Mouse (Mus musculus) thymus, postnatal 25 days (tissue): ENCODE results near the gene Ube4b.

ENCODE experiments used
- DNase-seq: peaks from one replicate; pipeline ENCODE4 v3.0.0; 2022

The Ube4b gene

DNA sequence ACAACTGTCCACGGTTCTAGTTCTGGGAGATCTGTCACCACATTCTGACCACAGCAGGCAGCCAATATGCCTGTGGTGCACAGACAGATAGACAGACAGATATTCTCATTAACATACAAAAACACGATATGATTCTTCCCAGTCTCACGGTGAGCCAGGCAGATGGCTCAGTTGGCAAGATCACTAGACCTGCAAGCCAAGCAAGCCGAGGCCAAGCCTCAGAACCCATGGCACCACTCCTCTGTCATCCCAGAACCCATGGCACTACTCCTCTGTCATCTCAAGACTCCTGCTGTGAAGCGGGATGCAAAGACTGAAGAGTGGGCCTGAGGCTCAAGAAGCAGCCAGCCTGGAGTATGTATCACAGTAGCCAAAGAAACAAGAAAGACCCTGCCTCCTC, 3.0 kb upstream of the Ube4b start:
- DNase-seq, result no peak

DNA sequence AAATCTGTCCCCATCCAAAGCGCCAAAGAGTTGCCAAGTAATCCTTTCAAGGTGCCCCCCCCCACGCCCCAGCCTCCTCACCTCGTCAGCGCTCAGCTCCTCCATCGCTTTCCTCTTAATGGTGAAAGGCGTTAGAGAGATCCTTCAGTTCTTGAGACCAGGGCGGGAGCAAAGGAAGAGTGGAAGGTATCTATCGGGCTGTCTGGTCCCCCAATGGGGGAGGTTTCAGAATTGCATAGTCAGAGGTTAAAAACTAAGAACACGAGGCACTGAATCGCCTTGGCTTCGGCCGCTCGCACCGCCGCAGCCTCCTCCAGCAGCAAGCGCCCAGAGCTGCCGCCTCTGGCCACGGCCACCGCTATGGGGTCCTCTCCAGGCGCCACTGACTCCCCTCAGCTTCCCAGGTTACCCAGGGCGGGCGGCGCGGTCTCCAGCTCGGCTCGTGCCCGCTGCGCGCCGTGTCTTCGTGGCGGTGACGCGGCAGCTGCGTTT, 702 bp downstream of the Ube4b start:
- DNase-seq, result no peak

DNA sequence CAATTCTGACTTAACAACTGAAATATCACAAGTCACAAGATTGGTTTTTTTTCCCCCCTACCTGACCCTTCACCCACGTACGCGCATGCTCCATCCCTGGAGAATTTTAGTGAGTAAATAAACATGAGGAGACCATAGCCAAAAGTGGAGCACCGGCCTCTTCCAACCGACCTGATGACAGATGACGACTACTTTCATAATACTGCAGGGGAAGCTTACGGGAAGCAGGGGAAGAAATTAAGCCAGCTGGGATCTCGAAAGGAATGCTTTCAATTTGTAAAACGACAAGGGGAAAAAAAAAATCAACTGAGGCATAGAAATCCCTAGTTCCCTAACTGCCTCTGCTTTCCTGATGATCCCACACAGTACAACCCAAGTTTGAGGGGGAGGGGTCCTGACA, 1.8 kb downstream of the Ube4b start:
- DNase-seq, result no peak

DNA sequence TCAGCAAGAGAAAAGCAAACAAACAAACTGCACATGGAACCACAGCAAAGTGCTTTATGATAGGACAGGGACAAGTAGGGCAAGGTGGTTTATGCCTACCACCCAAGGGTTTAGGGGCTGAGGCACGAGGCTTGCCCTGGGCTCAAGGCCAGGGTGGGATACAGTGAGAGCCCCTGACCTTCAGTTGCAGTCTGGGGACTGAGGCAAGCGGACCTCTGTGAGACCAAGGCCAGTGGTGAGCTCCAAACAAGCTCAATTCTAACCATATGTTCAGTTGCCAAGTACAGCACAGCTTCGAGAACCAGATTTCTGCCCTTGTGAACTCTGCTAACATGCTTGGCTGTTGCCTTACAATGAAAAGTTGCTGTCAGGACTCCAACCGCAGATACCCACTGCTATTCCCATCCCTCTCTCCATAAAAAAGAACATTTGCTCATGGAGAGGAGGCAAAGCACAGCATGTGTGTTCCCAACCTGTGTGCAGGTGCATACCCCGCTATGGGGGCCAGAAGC, 8.6 kb downstream of the Ube4b start:
- DNase-seq, result no peak

DNA sequence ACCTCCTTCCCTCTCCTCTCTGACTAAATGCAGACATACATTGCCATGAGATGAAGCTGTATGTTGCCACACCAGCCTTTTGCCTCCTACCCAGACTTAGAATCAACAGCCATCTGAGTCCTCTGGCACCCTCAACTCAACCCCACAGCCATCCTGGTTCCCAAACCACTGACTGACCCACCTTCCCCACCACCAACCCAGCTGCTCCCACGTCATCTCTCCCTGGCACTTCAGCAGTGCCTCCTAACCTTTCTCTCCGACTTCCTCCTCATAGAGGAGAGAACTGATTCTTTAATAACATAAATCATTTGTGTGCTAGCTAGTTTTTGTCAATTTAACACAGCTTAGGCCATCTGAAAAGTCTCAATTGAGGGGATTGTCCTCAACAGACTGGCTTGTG, 9.6 kb downstream of the Ube4b start:
- no peak for DNase-seq

DNA sequence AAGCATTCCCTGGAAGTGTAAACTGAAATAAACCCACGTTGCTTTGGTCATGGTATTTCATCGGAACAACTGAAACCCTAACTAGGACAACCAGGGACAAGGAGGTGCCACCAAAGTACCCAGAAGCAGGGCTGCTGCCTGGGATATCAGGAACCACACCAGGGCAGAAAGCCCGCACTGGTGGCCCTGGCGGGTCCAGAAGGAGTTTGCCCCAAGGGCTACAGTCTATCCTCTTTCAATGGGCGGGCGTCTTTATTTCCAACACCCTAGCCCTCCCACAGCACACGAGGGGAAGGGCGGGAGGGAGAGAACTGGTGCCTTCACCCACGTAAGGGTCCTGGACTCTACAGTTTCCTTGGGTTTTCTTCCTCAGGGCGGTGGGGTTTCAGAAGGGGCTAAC, 10.1 kb downstream of the Ube4b start:
- no peak for DNase-seq

DNA sequence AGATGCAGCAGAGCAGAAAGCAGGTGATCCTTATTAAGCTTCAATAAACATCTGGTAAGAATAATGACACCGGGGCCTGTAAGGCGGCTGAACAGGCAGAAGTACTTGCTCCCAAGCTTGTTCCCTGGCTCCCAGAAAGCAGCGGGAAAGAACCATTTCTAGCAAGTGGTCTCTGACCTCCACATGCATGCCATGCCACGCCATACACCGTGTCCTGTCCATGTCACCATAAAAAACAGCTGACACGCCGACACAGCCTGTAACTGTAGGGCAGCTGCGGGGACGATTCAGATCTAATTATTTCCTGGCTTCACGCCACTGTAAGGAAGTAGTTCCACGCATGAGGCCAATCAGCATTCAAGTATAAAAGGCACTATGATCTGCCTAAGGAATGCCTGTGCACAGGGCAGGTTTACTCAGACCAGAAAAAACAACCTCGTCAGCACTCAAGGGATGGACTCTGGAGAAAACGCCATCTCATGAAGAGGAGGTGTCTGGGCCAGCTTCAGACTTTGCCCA, 10.8 kb downstream of the Ube4b start:
- DNase-seq, result no peak

DNA sequence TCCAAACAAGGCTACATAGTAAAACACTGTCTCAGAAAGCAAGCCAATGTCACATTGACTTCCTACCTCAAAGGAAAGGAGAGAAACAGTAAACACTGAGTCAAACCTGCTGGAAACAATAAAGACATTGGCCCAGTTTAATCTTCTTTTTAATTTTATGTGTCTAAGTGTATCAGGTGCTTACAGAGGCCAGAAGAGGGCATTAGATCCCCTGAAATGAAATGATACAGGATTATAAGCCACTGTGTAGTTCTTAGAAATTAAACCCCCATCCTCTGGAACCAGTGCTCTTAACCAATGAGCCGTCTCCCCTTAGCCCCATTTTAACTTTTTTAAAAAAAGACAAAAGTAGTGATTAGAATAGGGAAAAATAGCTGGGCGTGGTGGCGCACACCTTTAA, 12.3 kb downstream of the Ube4b start:
- no peak for DNase-seq

DNA sequence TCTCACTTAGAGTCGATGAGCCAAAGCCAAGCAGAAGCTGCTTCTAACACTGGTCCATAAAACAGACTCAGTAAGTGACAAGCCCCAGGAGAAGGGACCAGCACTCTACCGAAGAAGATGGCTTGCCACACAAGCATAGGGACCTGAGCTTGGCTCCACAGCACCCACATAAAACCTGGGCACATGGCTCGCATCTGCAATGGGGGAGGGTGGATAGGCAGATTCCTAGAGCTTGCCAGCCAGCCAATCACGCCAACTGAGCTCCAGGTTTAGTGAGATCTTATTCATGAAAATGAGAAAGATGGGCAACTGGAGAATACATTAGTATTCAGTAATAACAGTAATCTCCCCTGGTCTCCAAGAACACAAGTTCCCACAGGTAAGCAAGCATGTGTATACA, 16.8 kb downstream of the Ube4b start:
- no peak for DNase-seq

DNA sequence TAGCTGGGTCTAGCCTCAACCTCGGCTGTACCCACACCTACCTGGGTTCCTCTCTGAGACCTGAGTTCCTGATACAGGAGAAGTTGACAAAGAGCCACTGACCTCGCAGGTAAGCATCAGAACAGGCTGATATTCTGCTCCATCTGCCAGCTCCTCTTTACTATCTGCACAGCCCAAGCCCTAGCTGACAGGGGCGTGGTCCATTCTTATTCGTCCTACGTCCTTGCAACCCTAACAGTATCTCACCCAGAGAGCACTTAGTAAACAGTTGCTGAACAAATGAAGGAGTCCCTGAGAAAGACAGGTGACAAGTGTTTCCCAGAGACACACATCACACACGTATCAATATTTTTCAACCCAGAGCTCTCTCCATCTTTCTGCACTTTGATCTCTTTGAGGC, 18.2 kb downstream of the Ube4b start:
- no peak for DNase-seq

DNA sequence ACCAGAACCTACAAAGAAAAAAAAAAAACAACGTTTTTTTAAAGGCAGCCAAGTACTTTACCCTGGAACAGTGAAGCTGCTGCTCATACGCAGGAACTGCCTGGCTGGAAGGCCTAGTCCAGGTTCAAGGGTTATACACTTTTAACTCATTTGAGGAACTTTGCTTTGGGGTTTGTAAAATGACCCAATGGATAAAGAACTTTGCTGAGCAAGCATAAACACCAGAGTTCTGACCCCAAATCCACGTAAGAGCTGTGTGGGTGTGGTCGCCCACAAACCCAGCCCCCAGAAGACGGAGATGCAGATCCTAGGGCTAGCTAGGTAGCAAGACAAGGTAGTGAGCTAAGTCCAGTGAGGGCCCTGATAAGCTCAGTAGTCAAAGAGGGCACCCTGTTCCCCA, 19.1 kb downstream of the Ube4b start:
- DNase-seq, result no peak

DNA sequence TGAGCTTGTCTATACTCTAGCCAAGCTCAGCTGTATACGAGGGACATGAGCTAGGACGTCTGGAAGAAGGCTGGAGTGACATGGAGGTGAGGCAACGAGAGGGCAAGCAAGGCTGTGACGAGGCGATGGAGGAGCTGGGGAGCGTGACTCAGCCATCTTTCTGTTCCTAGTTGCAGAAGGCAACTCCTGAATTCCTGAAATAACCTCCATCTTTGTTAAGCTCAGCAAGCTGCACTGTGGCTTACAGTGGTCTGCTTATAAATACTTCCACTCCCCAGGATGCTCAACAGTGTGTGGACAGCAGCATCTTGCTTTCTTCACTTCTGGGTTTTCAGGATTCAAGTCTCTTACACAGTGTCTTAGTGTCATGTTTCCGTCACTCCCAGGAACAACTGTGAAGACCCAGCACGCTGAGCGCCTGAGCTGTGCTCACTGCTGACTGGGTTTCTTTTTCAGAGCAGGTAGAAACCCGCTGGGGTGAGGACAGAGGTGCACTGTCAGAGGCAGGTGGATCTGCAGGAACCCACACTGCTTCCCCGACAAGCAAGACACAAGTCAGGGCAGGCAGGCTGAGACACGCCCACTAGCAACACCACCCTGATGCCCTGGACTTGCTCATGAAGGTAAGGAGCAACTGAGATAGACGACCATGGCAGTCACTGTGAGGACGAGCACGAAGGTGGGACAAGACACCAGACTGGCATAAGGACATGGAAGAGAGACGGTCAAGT, 20.7 kb downstream of the Ube4b start:
- no peak for DNase-seq

DNA sequence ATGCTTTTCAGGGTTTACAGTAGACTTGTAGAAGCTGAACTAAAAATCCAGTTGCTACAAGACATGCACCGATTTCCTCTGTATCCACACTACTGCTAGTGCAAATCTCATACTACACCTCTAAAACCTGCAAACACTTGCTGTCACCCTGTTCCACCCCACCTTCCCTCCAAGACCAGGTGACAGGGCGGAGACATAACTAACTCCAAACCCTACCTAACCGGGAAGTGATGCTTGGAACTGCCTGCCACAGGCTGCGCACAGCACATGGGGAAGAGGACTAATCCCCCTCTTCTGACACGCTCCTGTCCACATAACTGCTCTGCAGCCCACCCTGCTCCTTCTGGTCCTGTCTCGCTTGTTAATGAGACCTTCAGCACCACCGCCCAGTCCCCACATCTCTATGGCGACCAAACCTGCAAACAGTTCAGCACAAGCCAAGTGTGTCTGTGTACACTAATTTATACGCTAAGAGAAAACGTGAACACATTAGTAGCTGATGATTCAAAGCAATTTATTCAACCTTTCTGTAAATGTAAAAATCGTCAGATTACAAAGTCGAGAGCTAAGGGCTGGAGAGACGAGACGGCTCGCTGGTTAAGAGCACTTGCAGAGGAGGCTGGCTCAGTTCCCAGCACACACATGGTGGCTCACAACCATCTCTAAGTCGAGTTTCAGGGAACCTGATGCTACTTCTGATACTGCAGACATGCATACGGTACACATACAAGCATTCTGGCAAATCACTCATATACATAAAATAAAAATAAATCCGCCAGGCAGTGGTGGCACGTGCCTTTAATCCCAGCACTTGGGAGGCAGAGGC, 21.7 kb downstream of the Ube4b start:
- DNase-seq, result no peak

DNA sequence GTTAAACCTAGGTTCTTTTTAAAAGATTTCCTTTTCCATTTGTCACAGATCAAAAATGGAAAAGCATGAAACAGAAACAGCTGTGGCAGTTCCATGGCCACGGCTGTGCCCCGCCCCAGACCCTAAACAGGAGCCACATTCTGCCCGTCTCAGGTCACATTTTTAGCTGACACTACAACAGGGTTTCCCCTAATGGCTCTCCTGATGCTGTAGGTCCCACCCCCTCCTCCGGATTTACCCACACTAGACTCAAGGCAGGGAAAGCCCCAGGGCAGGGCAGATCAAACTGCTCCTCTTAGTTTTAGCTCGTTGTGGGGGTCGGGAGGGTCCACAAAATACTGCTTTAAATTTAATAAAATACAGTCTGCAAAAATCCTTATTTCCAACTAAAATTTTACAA, 23.5 kb downstream of the Ube4b start:
- no peak for DNase-seq

DNA sequence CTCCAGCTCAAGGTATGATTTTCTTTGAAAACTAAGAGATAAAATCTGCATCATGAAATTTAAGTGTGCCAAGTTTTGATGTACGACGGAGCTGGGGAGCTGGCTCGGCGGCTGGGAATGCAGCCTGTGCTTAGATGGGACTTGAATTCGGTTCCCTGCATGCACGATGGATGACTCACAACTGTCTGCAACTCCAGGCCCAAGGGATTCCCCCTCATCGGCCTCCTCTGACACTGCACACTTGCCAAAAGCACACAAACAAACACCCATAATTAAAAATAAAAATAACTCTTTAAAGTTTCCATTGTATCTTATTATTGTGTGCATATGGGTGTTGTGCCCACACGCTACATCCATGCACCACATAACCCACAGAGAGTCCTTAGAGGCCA, 25.0 kb downstream of the Ube4b start:
- DNase-seq, result no peak

DNA sequence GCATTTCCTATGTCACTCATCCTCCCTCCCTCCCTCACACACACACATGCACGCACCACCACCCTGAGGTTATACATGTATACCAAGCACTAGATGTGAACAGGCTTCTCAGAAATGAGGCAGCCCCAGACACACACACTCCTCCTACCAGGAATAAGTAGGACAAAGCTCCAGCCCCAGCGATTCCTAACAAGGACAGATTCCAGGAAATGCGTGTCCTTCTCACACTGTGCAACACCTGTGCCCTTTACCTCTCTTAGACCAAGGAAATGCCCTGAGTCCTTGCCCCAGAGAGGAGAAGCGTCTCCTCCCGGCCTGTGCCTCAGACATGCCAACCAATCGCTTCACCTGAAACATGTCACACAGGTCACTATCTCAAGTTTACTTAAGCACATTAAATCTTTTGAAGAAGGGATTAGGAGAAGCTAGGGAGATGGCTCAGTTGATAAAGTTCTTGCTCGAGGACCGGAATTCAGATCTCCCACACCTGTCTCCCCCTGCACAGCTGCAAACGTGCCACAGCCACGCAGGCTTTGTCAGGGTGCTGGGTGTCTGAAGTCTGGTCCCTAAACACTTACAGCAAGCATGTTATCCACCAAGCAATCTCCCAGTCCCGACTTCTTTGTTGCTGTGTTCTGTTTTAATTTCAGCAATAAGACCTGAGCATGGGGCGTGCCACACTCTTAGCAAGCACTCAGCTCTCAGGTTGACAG, 25.5 kb downstream of the Ube4b start:
- peak; percentile 45 for DNase-seq

DNA sequence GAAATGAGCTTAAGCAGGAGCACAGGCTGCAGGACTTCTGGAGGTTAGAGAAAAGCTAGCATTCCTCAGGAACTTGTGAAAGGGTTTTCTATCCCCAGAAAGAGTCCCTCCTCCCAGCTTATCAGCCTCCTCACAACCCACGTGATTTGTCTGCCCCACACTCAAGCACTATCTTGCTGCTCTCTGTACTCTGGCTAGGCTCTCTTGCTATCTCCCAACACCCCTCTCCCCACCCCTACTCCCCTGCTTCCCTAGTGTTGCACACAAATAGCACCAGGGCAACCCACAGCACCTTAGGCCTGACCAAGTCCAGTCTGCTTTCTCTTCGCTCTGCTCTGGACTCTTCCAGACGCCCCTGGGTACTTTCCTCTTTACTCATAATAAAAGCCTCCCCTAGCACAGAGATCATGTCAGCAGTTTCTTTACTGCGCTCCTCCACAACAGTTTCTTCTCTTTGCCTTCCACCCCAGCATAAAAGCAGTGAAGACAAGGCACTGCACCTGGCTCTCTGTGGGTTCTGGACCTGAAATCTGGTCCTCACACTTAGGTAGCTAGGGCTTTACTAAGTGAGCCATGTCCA, 27.1 kb downstream of the Ube4b start:
- no peak for DNase-seq

DNA sequence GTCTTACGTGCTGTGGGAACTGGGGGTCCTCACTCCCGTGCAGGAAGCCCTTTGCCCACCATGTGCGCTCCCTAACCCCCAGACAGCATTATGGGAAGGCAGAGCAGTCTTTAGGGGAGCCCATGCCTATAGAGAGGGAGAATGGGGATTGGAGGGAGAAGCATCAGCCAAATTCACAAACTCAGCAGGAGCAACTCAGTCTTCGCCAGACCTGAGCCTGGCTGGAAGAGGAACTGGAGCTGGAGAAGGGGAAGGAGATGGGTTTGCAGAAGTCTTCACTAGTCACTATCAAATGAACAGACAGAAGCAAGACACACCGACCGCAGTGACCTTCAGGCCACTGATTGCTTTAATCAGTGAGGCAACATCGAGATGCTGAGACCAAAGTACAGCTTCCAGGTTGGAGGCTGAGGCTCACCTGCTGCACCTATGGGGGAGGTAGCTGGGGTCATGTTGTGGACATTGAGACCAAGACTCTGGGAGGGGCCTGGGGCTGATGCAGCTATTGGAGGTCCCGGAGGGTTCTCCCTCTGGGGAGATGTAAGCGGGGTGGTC, 28.3 kb downstream of the Ube4b start:
- DNase-seq, result no peak

DNA sequence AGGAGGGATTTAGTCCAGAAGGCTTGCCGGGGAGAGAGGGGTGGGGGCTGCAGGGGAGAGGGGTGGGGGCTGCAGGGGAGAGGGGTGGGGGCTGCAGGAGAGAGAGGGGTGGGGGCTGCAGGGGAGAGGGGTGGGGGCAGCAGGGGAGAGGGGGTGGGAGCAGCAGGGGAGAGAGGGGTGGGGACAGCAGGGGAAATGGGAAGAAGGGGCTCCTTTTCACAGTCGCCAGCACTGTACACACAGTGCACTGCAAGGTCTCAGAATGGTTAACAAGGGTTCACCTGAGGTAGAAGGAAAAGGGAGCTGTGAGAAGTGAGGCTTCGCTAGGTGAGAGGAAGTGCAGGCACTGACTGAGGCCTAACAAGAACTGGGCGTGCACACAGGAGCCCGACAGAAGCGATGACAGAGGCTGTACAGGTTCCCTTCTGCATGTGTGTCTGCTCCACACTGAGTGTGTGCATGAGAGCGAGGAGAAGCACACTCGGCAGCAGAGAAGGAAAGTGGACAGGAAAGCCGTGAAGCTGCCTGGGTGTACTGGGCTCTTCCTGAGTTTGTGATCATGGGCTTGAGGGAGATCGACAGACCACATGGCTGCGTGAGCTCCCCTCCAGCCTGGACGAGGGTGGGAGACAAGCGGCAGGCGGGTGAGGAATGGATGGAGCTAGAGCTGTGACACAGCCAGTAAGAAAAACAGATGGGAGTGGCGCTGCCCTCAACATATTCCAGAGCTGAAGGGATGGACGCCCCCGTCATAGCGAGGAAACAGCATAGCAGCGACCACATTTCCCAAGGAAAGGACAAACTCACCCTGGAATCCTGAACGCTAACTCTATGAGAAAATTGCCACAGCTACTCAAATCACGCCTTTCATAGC, 29.9 kb downstream of the Ube4b start:
- DNase-seq, result no peak

DNA sequence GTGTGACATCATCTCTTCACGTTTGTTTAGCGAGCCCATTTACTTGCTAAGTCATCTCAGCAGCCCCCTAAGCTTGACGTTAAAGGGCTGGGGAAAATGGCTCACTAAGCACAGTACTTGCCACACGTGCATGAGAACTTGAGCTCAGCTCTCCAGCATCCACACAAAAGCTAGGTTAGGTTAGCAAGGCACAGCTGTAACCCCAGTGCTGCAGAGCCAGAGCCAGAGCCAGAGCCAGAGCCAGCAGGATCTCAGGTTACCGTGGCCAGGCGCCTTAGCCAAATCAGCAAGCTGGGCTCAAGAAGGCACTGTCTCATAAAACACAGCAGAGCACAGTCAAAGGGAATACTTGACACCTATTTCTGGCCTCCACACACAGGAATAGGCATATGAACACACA, 31.0 kb downstream of the Ube4b start:
- no peak for DNase-seq

DNA sequence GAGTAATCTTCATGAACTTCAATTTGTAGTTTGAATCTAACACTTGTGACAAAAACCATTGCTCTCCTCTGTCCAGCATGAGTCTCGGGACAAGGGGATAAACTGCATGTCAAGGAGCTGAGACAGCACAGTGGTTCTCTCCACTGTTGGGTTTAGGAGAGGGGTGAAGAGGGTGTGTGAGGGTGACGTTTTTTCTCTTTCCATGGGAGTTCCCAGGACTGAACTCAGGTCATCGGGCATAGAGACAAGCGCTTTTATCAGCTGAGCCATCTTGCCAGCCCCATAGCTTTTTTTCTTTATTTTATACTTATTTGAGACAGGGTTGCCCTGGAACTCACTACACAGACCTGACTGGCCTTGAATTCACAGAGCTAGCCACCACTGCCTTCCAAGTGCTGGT, 32.3 kb downstream of the Ube4b start:
- no peak for DNase-seq
